Mouse (Mus musculus) testis, postnatal 10 days (tissue): ENCODE measurements around the gene Fam189a1.

Experiments
- DNase-seq: peaks from one replicate; pipeline ENCODE4 v3.0.0; 2021; ENCODE audit warnings: low spot score

The Fam189a1 gene

DNA sequence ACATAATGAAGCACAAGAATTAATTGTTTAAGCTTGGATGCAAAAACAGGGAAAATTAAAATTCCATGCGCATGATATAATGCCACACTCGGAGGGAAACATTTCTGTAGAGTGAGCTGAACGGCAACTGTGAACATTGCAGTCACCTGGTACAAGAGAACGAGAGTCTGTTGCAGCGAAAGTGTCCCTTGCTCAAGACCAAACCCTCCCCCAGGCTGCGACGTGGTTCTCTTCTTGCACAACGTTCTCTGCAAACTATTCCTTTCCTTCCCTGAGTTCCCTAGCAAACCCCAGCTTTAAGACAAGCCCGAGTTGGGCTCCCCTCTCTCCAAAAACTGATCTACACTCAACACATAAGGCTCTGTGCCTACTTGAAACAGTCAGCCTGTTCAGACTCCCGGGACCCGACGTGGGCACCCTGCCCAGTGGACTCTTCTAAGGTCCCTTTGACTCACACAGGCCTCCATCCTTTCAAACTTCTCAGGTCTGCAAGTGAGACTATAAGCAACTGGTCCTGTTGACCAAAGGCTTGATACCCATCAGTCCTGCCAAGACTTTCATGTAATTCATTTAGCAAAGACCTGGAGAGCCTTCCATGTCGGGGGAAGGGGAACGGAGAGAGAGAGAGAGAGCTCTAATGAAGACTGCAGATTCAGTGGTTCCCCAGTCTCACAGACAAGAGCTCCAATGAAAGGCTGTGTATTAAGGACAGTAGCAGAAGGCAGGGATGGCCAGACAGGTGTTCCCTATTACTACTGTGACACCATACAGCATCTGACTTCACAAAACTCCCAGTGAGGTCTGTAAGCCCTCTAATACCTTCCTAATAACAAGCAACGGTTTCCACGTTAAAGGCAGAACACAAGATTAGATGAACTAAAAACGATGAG is 51.9 kb downstream of the Fam189a1 start:
- no peak for DNase-seq

DNA sequence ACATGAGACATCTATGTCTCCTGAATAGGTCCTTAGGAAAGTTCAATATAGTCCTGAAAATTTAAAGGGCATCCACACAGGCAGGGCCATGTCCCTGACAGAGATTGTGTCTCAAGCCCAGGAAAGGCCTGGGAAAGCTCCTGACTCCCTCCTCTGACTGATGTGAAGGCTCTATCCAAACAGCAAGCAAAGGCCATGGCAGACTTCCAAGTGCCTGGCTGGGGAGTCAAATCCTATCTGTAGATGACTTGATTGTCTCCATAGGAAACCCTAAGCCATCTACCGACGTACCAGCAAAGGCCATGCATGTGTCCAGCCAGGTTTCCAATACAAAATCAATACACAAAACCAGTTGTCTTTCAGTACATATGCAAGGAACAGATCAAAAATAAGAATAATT is 54.7 kb downstream of the Fam189a1 start:
- no peak for DNase-seq

DNA sequence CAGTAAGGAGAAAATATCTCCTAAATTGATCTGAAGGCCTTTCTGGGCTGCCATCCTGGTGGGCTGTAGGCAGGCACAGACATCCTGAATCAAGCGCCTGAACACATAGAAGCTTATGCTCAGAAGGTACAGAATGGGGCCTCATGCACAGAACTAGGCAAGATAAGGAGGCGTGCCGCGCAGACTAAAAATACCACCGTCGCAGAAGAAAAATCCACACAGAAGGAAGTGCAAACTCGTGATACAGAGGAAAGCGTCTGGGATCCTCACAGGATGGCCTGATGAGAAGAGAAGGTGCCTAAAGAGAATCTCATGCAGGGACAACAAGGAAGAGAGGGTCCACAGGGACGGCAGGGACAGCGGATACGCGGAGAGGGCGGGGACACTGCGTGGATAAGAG is 58.7 kb downstream of the Fam189a1 start:
- no peak for DNase-seq

DNA sequence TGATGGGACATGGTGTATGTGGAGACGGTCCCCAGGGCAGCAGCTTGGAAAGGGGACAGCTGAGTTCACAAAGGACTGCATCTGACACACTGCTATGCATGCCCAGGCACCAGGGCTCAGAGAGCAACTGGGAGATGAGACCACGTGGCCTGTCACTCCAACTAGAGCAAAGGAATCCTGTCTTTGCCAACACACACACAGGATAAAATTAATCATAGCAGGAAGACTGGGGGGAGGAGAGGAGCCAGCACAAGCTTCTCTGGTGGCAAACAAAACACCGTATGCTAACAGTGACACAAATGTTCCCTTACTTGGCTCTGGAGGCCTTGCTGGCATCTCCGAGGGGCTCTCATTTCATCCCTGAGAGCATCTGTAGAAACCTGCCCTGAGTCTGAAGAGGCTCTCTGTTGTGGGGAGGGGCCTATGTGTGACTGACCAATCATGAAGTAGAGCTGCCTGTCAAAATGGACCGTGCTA is 60.7 kb downstream of the Fam189a1 start:
- DNase-seq = no peak

DNA sequence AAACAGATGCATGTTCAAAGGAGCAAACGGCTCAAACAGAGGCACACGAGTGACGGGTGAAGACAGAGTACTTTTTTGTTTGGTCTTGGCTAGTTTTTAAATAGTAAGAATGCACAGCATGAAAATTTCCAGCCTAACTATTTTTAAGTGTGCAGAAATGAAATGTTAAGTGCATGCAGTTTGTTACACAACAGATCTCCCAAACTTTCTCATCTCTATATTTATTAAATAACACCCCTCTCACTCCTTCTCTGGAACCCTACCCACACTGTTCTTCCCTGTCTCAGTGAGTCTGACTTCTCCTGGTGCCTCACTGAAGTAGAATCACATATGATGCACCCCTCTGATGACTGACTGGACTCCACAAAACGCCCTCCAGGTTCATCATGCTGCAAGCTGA is 63.1 kb downstream of the Fam189a1 start:
- DNase-seq = no peak

DNA sequence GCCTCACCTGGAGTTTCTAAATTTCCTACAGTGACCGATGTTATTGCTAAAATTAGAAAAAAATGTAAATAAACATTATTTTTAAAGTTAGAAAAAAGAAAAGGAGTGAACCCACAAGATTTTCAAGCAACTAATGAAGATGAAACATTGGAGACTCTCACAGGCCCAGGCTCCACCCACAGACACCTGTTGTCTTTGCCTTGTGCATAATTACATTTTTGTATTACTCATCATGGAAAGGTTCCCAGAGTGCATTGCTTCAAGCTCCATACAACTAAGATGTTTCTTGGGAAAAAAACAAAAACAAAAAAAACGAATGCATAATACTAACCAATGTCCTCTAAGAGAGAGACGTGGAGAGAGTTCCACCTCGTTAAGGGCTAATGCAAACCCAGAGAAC is 64.9 kb downstream of the Fam189a1 start:
- DNase-seq = no peak

DNA sequence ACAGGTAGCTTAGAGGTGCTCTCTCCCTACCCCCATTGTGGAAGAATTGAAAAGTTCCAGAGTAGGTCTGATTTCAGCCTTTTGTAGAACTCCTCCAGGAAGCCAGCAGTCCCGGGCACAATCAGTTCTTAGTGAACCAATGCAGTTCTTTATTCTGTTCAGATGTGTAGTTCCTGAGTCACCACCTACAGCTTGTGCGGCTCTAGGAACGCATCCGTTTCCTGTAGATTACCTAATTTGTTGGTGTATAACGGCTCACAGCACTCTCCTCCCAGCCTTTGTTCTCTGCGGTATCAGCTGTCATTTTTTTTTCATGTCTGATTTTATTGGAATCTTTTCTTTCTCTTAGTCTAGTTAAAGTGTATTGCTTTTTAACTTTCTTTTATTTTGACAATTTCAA is 70.4 kb downstream of the Fam189a1 start:
- no peak for DNase-seq

DNA sequence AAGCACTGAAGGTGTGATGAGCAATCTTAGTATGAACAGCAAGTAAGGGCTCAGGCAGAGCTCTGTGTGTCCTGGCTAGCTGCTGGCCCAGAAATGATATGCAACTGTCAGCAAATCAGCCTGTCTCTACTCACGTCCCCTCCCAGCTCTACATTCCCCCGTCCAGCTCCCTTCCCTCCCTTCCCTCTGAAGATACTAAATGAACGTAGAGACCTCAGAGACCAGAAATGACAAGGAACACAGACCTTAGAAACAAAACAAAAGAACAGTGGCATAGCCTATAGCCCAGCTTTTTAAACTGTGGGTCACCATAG is 73.6 kb downstream of the Fam189a1 start:
- DNase-seq = no peak

DNA sequence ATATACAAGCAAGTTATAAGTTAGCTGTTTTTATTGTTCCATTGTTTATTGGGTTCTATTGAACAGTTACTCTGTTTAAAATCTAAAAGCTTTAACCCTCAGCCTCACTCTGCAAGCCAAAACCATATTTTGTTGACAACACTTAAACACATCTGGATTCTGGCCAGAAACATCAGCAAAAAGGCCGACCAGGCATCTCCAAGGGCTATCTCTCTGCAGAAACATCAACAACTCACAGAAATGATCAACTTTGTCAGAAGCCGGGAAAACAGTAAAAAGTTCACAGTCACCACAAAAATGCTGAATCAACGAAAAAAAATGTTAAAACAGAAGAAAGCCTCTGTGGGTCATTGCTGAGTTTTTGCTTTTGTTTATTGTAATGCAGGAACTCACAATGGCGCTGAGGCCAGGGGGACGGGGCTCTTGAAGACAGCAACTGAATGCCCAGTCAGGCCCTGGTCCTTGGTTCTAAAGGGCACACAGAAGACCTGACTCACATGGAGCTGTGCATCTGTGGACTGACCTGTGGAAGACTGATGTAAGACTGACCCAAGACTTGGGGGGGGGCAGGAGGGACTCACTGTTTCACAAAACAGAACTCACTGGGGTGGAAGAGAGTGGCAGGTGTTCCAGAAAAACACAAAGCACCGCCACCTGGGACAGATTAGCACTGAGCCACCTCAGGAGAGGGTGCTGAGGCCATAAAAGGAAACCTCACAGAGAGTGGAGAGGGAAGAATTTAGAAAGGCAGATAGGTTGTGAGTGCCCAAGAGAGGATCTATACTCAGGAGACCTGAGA is 74.2 kb downstream of the Fam189a1 start:
- no peak for DNase-seq

DNA sequence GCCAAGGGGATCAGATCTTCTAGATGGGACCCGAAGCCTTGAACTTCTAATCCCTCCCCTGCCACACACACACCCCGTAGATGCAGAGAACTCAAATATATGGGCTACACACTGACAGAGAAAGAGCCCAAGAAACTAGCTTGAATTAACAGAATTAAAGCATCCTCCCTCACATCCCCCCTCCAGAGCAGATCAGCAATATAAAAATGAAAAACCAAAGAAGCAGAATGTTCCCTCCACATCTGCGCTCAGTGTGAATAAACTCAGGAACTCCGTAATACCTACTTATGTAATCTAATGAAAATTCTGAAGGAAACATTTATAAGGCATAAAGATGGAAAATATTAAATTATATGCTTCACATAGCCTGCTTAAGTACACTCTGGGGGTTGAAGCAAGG is 80.2 kb downstream of the Fam189a1 start:
- no peak for DNase-seq

DNA sequence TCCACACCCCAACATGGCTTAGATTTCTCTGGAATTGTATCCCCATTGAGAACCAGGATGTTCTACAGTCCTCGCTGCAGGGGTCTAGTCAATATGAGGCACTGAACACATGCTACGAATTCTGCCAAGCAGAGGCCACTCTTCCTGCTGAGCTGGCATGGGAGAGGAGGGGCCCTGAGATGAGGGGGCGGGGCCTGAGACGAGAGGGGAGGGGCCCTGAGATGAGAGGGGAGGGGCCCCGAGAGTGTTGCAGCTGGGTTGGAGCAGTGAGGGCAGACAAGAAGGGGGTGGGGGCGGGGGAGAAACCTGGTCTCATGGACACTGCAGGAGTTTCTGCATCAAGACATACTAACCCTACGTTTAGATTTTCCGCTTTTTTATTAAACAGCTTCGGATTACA is 82.2 kb downstream of the Fam189a1 start:
- peak; percentile 51 for DNase-seq

DNA sequence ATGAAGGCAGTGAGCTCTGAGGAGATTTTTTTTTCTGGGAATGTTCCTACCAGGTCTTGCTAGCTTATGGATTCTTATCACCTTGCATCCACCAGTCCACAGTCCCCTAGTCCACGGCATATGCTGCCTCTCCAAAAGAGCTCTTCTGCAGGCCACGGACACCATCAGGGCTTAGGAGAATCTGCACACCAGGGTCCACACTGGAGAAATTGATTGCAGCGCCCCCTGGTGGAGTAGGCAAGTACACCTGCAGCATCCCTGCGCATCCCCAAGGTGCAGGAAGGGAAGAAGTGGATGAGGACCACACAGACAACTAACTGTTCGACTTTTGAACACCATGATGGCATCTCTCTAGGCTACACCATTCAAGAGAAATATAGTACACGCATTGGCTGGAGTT is 82.8 kb downstream of the Fam189a1 start:
- peak; percentile 91 for DNase-seq

DNA sequence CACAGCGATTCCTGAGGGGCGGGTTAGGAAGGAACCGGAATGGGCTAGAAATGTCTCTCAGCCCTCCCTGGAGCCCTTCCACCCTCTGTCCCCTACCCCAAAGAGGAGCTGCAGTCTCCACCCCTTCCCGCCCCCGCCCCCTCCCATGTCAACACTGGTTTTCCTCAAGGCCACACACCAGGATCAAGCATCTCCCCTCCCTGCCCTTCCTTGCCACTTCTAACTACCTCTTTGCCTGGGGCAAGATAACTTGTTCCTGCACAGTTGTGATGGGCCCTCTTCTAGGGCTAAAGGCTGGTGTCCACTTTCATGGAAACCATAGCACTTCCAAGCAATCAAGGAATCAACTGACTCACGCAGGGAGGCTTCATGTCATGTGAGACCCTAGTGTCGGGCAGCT is 90.2 kb downstream of the Fam189a1 start:
- no peak for DNase-seq

DNA sequence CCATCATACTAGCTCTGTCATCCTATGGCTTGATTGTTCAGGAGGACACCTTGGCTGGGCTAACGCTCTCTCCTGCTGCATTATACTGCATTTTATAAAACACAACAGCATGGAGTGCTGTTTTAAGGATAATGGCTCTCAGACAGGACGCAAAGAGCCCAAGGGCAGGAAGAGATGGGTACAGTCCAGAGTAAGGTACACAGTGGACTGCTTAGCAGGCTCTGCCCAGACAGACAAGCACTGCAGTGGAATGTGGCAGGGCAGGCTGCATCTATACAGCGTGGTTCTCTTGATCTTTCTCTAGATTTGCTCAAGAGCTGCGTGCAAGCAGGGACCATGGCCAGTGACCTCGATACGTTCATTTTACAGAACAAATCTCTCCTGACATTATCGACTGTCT is 90.9 kb downstream of the Fam189a1 start:
- no peak for DNase-seq

DNA sequence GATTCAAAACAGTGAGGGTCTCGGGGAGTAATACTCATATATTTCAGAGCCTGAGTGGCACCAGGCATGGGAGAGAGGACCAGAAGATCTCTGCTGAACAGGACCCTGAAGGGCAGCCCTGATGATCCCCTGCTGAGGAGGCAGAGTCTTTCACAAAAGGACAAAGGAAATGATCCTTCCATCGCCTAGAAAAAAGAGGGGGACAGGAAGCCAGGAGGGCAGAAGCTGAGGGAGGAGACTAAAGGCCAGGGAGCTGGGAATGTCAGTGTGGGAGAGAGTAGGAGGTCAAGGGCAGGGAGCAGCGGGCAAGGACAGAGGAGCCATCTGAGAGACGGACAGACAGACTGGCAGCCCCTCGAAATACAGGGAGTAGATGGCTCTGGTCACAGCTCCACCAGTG is 91.7 kb downstream of the Fam189a1 start:
- DNase-seq = no peak

DNA sequence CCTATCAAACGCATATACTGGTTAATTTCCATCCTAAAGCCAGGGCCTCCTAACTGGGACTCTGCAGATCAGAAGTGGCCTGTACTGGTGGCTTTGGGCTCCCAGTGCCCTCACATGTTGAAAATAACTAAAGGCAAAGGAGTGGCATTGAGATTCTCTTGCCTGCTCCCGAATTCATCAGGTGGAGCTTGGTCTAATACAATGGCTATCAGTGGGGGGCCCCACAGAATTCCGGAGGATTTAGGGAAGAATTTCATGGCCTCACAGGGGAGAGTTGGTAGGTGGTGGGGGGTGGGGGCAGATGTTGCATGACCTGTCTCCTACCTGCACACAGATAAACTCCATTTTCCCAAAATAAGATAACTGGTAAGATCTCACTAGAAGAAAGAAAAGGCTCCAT is 92.3 kb downstream of the Fam189a1 start:
- DNase-seq = no peak

DNA sequence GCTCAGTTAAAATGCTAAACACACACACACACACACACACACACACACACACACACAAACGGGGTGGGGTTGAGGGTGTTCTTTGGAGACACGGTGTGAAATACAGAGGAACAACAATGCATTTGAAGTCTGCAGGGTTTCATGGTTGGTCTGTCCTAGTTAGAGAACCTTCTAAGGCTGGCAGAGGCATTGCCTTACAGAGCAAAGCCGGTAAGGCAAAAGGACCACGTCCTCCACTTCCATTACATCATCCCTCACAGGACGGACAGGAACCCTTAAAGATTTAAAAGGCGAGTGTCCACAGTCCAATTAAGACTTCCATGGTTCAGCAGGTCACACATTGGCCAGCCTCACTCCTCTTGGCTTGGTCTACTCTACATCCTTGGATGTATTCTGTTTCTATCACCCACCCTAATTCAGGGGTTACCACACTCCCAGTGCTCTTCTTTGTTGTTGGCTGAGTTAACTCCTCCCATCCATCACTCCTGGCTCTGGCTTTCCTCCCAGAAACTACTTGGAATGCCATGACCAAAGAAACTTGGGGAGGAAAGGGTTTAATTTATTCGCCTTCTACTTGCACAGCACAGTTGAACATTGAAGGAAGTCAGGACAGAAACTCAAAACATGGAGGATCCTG is 96.1 kb downstream of the Fam189a1 start:
- no peak for DNase-seq

DNA sequence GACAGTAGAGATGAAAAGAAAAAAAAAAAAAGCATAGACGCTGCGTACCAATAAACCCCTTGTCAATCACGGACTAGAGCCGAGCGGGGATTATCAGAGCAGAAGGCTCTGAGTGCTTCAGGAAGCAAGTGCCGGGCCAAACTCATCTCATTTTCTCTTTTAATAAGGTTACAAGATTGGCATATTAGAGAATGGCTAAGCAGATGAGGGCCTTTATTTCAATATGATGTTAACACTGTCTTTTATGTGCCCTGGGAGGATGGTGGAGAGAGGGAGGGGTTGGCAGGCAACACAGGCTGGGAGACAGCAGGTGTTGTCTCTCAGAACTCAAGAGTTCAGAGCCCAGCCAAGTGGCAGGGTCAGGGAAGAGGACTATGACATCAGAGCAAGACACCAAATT is 99.5 kb downstream of the Fam189a1 start:
- DNase-seq = no peak

DNA sequence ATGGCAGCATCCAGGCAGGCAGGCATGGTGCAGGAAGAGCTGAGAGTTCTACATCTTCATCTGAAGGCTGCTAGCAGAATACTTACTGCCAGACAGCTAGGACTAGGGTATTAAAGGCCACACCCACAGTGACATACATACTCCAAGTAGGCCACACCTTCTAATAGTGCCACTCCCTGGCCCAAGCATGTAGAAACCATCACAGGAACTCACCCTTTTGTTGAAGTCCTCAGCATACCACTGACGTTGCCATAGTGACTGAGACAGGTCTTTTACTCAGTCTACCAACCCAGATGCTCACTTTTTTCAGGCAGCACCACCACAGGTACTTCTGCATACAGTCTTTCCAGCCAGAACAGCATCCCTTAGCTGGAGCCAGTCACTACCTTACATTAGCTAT is 104.4 kb downstream of the Fam189a1 start:
- no peak for DNase-seq

DNA sequence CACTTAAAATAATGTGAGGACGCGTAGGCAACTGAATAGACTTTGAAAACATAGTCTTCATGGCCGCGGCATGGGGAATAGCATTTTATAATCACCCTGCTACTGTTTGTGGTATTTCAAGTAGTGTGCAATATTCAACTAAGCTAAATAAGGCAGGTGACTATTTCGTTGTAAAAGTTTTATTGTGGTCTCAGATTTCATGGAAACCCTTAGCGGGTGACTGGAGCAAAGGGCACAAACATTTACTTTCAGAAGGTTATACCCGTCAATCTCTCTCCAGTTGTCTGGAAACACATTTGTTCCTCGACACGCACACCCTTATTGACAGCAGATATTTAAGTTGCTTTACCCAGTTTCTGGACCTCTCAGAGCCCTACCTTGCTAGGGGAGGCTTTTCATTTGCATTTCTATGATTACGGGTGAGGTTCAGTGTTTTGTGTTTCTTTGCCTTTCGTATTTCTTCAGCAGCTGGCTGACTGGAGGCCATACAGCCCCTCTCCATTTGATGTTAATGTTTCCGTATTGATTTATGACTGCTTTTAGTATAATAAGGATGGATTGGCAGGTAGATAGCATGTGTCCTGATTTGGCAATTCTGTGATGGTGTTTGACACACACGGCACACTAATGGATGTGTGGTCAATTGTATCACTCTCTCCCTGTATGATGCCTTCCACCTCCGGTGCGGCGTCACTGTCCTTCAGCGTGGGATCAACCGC is 107.0 kb downstream of the Fam189a1 start:
- no peak for DNase-seq

DNA sequence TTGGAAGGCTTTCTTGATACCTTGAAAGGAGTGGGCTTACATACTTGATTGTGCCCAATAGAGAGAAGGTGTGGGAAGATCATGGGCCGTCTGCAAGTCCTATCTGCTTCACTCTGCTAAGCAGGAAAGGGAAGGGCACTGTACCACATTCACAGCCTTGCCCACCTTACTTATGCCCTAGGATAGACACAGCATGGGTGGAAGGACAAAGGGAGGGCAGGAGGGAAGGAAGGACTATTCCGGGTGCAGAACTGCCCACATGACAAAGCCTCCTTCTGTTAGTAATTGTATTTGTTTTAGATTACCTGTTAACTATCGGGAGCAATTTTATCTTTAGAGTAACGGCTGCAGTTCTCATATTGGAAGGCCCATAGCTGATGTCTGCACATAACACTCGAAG is 108.7 kb downstream of the Fam189a1 start:
- no peak for DNase-seq

DNA sequence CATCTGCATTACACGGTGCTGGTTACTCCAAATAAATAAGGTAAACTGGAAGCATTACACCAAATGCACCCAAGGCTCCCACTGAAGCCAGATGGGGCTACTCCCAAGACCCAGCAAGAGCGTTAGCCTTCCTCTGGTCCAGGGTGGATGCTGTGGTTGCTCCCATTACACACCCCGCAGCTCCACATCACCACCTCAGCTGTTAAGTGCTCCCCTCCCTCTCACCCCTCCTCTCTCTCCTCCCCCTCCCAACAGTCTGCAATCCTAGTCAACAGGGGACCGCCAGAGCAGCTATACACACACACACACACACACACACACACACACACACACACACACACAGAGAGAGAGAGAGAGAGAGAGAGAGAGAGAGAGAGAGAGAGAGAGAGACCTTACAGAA is 109.7 kb downstream of the Fam189a1 start:
- no peak for DNase-seq
